Mouse (Mus musculus) heart, adult 2 months (tissue): ENCODE measurements at regions not wholly inside any gene's neighbourhood (a gene's known extent, or its start where the extent isn't known, plus 50 kb on each side); places are given as distances from the start of the nearest gene placed in this dataset.

ENCODE experiments used
- DNase-seq, 2 experiments: peaks; one replicate each; pipeline ENCODE4 v3.0.0; 2021
- H3K27ac ChIP-seq: fragments of 200-600 bp; 2 replicates; pipeline ENCODE4 v1.8.1; 2022
- H3K27me3 ChIP-seq: fragments of 200-500 bp; 2 replicates; pipeline ENCODE4 v1.6.1; 2012; ENCODE audit warnings: mild to moderate bottlenecking, low read length, inconsistent platforms, mixed read lengths; ENCODE audit not compliant: control insufficient read depth, insufficient read depth
- H3K36me3 ChIP-seq: fragments of 200-500 bp; 2 replicates; pipeline ENCODE4 v1.6.1; 2012; ENCODE audit warnings: low read length, inconsistent platforms; ENCODE audit not compliant: control insufficient read depth, insufficient read depth
- H3K4me1 ChIP-seq: fragments of 200-500 bp; 2 replicates; pipeline ENCODE4 v1.6.1; 2011; ENCODE audit warnings: low read length; ENCODE audit not compliant: control insufficient read depth, insufficient read depth
- H3K4me3 ChIP-seq: fragments of 200-600 bp; 2 replicates; pipeline ENCODE4 v1.8.1; 2022
- H3K79me2 ChIP-seq: fragments of 200-500 bp; replicated peaks from 2 replicates; pipeline ENCODE4 v1.6.1; 2012; ENCODE audit warnings: mild to moderate bottlenecking, inconsistent platforms, low read length, moderate library complexity, mixed read lengths; ENCODE audit not compliant: control insufficient read depth, insufficient read depth
- H3K9ac ChIP-seq: fragments of 200-500 bp; 2 replicates; pipeline ENCODE4 v1.6.1; 2012; ENCODE audit warnings: low read depth, mild to moderate bottlenecking, control low read depth, inconsistent platforms, low read length, mixed read lengths
- CTCF ChIP-seq: fragments of 200-600 bp; IDR thresholded peaks from 2 replicates; pipeline ENCODE4 v1.8.1; 2022; ENCODE audit warnings: antibody characterized with exemption, mild to moderate bottlenecking, moderate library complexity
- EP300 ChIP-seq: fragments of 200-500 bp; IDR thresholded peaks from 2 replicates; pipeline ENCODE4 v1.6.1; 2011; ENCODE audit warnings: low read depth, low read length, control low read depth; ENCODE audit not compliant: insufficient read depth
- POLR2A ChIP-seq: fragments of 200-500 bp; IDR thresholded peaks from 2 replicates; pipeline ENCODE4 v1.6.1; 2011; ENCODE audit warnings: mild to moderate bottlenecking, low read depth, low read length, control low read depth; ENCODE audit not compliant: insufficient read depth
- WGBS: fragments of 180-500 bp; shearing (Covaris S2); methylation state at CpG from one replicate; pipeline ENCODE4 v1.1.7; 2018; 5-methylcytosine and 5-hydroxymethylcytosine counted together
- intact Hi-C: fragments of 180-260 bp; cut with DNase I; formaldehyde crosslinking; loops from one replicate; pipeline ENCODE4 v1.15.1; 2025

- no peak overlapping the region for H3K9ac ChIP-seq
- DNase-seq = no peak
- TF ChIP-seq POLR2A = no peak
- TF ChIP-seq CTCF = no peak
- TF ChIP-seq EP300 = no peak
These were observed 624.1 kb upstream of the Pitx2 start for GRCm38 (mm10) chr3:128575339-128576129.

GRCm38 (mm10) chr3:128570551-128570950 is 629.1 kb upstream of the Pitx2 start:
- Histone ChIP-seq H3K27me3 (no peaks in the 10 kb centered on the region), H3K4me3 (no peak overlapping the region), H3K4me1 (no peaks in the 10 kb centered on the region), H3K27ac (no peak overlapping the region), H3K9ac (no peak overlapping the region), H3K36me3 (no peaks in the 10 kb centered on the region), H3K79me2 (no peaks in the 10 kb centered on the region)
- DNase-seq = no peak
- WGBS = 82% methylated on average over 3 of the region's 3 CpGs
- intact Hi-C loops = no loop called here
- TF ChIP-seq POLR2A (no peak), EP300 (no peak), CTCF (no peak)

More at GRCm38 (mm10) chr3:128575339-128576129, 624.1 kb upstream of the Pitx2 start:
- no peak overlapping the region for H3K27ac ChIP-seq
- H3K79me2 ChIP-seq = no peaks in the 10 kb centered on the region
- H3K4me3 ChIP-seq = no peak overlapping the region
- H3K4me1 ChIP-seq = no peaks in the 10 kb centered on the region
- intact Hi-C loops = no loop called here
- no peaks in the 10 kb centered on the region for H3K27me3 ChIP-seq
- H3K36me3 ChIP-seq = no peaks in the 10 kb centered on the region
- WGBS = 36% methylated on average over 2 of the region's 2 CpGs

- no peak for DNase-seq
- TF ChIP-seq CTCF = no peak
- no peak for TF ChIP-seq EP300
- no peak for TF ChIP-seq POLR2A
- H3K36me3 ChIP-seq = no peaks in the 10 kb centered on the region
- 70% methylated on average over 8 of the region's 8 CpGs for WGBS
- H3K9ac ChIP-seq = no peak overlapping the region
- intact Hi-C loops = no loop called here
- H3K27me3 ChIP-seq = no peaks in the 10 kb centered on the region
- no peak overlapping the region for H3K27ac ChIP-seq
- H3K4me3 ChIP-seq = no peak overlapping the region
- H3K4me1 ChIP-seq = no peaks in the 10 kb centered on the region
- H3K79me2 ChIP-seq = no peaks in the 10 kb centered on the region
These were observed 634.3 kb upstream of the Pitx2 start for GRCm38 (mm10) chr3:128565386-128565785.

- Histone ChIP-seq H3K79me2 (no peaks in the 10 kb centered on the region), H3K4me1 (no peaks in the 10 kb centered on the region), H3K36me3 (no peaks in the 10 kb centered on the region), H3K4me3 (no peak overlapping the region), H3K27ac (no peak overlapping the region), H3K9ac (no peak overlapping the region), H3K27me3 (no peaks in the 10 kb centered on the region)
- DNase-seq = peak; percentile 42 to 50
- no peak for TF ChIP-seq POLR2A
- TF ChIP-seq EP300 = no peak
- TF ChIP-seq CTCF = no peak
- 56% methylated on average over 9 of the region's 9 CpGs for WGBS
- intact Hi-C loops = no loop called here
These were observed 650.5 kb upstream of the Fam241a start for GRCm38 (mm10) chr3:128546416-128547327.

- H3K4me3 ChIP-seq = no peak overlapping the region
- no peak overlapping the region for H3K27ac ChIP-seq
- no peaks in the 10 kb centered on the region for H3K79me2 ChIP-seq
- no peak overlapping the region for H3K9ac ChIP-seq
- H3K36me3 ChIP-seq = no peaks in the 10 kb centered on the region
- no peaks in the 10 kb centered on the region; the same call in 1 of the 2 replicates for H3K4me1 ChIP-seq
- intact Hi-C loops = no loop called here
- WGBS = 91% methylated on average over 4 of the region's 4 CpGs
- DNase-seq = no peak
- TF ChIP-seq POLR2A = no peak
- no peak for TF ChIP-seq CTCF
- no peak for TF ChIP-seq EP300
- peaks cover 1% of the 10 kb centered on the region; the same call in 1 of the 2 replicates for H3K27me3 ChIP-seq
These were observed 629.3 kb upstream of the Fam241a start for GRCm38 (mm10) chr3:128525427-128525826.
